Mouse (Mus musculus): ENCODE data around the gene Pim1.
"Not testable (repeated sequence)": the region's sequence is repeated elsewhere in the genome, so short reads cannot be mapped to it uniquely, and the experiment has no call there.

Gene Pim1

DNA sequence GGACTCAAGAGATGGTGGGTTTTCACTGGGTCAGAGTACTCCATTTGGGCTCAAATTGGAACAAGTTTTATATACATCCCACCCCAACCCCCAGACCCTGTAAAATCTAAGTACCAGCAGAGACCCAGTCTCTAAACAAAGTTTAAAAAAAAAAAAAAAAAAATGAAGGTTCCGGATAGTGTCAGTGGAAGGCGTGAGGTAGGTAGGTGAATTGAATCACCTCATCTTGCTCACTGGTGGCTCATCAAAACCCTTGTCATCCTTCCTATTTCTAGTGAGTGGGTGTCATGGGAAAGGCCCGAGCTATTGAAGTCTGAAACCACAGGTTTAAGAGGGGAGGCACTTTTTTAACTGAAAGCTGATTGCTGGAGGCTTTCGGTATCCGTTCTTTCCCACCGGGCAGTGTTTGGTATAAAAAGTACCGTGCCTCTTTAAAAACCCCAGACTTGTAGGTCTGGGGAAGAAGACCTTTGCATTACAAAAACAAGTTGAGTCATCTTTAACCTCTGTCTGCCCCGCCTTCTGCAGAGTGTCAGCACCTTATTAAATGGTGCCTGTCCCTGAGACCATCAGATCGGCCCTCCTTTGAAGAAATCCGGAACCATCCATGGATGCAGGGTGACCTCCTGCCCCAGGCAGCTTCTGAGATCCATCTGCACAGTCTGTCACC lies 3.6 kb downstream of the Pim1 start:
- DNase-seq (ENCODE audit: low spot score) = no peak

GRCm38 (mm10) chr17:29494732-29495076 lies 4.2 kb downstream of the Pim1 start:
- no peak for DNase-seq (ENCODE audit: low spot score)

DNA sequence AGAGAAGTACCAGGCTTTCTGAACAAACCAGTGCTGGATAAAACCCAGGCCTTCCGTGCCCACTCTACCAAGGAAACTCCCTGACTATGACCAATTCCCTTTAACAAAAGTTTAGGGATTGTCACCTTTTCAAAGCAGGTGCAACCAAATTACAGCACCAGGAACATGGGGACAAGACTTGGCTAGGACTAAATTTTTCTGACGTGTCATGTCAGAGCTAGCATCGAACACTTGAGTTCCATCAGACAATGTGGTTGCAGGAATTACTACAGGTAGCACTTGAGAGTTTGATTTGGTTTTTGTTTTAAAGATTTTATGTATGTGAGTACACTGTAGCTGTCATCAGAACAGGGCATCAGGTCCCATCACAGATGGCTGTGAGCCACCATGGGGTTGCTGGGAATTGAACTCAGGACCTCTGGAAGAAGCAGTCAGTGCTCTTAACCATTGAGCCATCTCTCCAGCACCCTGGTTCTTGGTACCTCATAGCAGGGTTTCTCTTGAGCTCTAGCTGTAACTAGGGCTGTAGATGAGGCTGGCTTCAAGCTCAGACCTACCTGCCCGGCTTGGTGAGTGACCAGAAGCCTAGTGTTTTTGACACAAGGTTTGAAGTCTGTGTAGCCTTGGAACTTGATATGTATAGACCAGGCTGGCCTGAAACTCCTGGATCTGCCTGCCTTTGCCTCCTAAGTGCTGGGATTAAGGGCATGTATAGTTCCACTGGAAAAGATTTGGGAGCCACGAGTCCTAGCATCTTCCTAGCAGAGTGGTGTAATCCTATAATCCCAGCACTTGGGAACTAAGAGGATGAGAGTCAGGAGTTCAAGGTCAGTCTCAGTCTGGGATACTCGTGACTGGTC lies 5.9 kb downstream of the Pim1 start:
- DNase-seq (ENCODE audit: low spot score) = no peak

- no peak for DNase-seq (ENCODE audit: low spot score)
Observed at GRCm38 (mm10) chr17:29497071-29497354, 6.5 kb downstream of the Pim1 start.

- not testable (repeated sequence) for DNase-seq (ENCODE audit: low spot score)
Observed at GRCm38 (mm10) chr17:29497481-29497880, 6.9 kb downstream of the Pim1 start.

GRCm38 (mm10) chr17:29498028-29498427 lies 7.5 kb downstream of the Pim1 start:
- peak; percentile 60 for DNase-seq (ENCODE audit: low spot score)

- DNase-seq (ENCODE audit: low spot score) = not testable (repeated sequence)
Observed at GRCm38 (mm10) chr17:29498952-29499351, 8.4 kb downstream of the Pim1 start.

- DNase-seq (ENCODE audit: low spot score) = no peak
Observed at GRCm38 (mm10) chr17:29499511-29499910, 9.0 kb downstream of the Pim1 start.

DNA sequence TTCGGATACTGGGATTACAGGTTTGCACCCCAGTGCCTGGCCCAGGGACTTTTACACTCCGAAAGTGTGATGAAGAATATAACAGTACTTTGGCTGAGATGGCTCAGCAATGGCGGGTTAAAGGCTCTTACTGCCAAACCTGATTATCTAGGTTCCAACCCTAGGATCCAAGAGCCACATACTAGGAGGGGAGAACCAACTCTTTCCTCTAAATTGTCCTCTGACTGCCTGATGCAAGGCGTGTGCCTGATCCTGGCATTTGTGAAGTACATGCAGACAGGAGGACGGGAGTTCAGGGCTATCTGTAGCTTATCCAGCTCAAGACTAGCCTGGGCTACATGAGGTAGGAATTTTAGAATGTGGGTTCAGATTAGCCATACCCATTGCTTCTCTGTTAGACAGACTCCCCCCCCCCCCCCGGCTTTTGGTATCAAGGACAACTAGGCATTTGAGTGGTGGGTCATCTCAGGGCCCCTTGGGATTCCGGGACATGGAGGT lies 9.7 kb downstream of the Pim1 start:
- no peak for DNase-seq (ENCODE audit: low spot score)

GRCm38 (mm10) chr17:29500802-29501469 lies 10.4 kb downstream of the Pim1 start:
- no peak for DNase-seq (ENCODE audit: low spot score)

DNA sequence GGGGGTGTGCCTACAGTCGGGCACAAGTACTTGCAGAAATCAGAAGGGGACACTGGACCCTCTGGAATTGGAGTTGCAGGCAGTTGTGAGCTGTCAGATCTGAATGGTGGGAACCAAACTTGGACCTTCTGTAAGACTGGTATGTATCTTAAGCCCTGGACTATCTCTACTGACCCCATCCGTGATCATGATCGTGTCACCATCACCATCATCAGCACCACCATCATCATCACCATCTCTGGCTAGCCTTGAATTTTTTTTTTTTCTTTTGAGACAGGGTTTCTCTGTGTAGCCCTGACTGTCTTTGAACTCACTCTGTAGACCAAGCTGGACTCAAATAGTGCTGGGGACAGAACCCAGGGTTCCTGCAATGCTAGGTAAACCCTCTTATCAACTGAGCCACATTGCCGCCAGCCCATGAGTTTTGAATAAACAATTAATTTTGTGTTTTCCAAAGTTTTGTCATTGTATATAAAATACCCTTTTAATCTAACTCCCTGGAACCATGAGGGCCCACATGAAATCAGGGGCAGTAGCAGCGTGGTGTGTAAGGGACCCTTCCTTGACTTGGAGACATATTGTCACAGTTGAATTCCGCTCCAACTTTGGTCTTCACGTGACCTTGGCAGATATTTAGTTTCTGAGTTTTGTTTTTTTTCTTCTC lies 11.6 kb downstream of the Pim1 start:
- DNase-seq (ENCODE audit: low spot score) = no peak

GRCm38 (mm10) chr17:29502669-29503665 lies 12.4 kb downstream of the Pim1 start:
- no peak for DNase-seq (ENCODE audit: low spot score)

- DNase-seq (ENCODE audit: low spot score) = no peak
Observed at GRCm38 (mm10) chr17:29503700-29504099, 13.1 kb downstream of the Pim1 start.

- DNase-seq (ENCODE audit: low spot score) = no peak
Observed at GRCm38 (mm10) chr17:29508927-29509608, 18.5 kb downstream of the Pim1 start.

- DNase-seq (ENCODE audit: low spot score) = no peak
Observed at GRCm38 (mm10) chr17:29510691-29511090, 20.1 kb downstream of the Pim1 start.

DNA sequence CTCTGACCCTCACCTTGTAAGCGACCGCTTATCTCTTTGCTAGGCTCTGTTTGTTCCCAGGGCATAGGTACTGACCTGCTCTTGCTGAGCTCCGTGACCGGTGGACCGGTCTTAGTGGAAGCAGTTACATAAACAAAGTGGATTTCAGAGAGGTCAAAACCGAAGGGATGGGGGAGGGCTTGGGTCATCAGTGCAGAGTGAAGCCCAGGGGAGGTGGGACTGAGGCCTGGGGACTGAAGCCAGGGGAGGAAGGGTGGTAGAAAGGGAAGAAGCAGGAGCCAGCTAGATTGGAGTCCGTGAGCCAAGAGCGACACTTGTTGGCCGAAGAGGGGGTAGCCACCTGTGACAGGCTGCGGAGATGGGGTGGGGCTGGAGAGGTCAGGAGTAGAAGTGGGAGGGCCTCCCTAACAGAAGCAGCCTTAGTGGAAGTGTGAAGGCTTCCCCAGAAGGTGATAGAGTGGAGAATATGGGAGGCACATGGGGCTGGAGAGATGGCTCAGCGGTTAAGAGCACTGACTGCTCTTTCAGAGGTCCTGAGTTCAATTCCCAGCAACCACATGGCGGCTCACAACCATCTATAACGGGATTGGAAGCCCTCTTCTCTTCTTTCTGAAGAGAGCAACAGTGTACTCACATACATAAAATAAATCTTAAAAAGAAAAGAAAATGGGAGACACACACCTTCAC lies 22.6 kb downstream of the Pim1 start:
- DNase-seq (ENCODE audit: low spot score) = peak; percentile 51

DNA sequence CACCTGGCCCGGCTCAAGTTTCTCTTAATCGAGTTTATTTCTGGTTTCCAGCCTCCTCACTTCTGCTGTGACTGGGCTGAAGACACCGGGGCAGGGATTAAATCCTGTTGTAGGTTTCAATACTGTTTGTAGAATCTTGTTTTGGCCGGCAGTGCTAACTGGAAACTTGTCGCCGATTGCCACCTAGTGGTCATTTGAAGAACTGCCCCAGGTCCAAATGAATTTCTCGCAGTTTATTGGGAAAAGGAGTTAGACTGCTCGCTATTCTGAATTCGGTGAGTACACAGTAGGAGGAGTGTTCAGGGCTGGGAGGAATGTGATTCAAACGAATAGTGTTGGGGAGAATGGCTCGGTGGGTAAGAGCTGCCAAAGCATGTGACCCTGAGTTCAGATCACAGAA lies 23.9 kb downstream of the Pim1 start:
- DNase-seq (ENCODE audit: low spot score) = peak; percentile 27

DNA sequence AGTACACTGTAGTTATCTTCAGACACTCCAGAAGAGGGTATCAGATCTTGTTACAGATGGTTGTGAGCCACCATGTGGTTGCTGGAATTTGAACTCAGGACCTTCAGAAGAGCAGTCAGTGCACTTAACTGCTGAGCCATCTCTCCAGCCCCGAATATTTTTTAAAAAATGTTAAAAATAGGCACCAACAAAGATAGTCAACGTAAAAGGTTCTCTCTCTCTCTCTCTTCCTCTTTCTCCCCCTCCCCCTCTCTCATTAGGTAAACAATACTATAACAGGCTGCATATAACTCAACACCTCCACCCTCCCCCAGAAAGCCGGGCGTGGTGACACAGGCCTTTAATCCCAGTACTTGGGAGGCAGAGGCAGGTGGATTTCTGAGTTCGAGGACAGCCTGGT lies 28.1 kb downstream of the Pim1 start:
- not testable (repeated sequence) for DNase-seq (ENCODE audit: low spot score)

- DNase-seq (ENCODE audit: low spot score) = no peak
Observed at GRCm38 (mm10) chr17:29519731-29520130, 29.2 kb downstream of the Pim1 start.

DNA sequence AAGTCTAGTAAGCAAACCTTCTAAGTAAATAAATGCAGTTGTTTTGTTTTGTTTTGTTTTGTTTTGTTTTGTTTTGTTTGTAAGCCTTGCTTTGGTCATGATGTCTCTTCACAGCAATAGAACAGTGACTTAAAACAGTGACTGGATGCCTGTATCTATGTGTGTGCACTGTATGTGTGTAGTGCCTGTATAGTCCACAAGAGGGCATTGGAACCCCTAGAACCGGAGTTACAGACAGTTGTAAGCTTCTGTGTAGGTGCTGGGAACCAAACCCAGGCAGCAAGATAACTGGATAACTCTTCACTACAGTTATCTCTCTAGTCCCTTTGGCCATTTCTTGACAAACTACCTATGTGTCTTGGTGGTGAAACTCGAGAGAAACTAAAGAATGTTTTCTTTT lies 35.1 kb downstream of the Pim1 start:
- no peak for DNase-seq (ENCODE audit: low spot score)
